Mouse (Mus musculus) brain, embryonic 14.5 days (tissue): ENCODE data around the gene Cnp. TPM values are rescaled to one million over a fixed set of nuclear protein-coding genes. Genes with fewer than 3 reads are reported as not detected.

ENCODE experiments used
- DNase-seq: peaks from one replicate; pipeline ENCODE4 v3.0.0-alpha.2; 2011; ENCODE audit warnings: low read depth
- CTCF ChIP-seq: fragments of 200-500 bp; IDR thresholded peaks from 2 replicates; pipeline ENCODE4 v1.5.1; 2012; ENCODE audit warnings: inconsistent platforms, mild to moderate bottlenecking, moderate library complexity, borderline replicate concordance; ENCODE audit not compliant: insufficient read depth, insufficient read length; ENCODE audit errors: extremely low read depth
- POLR2A ChIP-seq: fragments of 200-500 bp; IDR thresholded peaks from 2 replicates; pipeline ENCODE4 v1.6.1; 2012; ENCODE audit warnings: mild to moderate bottlenecking, inconsistent platforms, borderline replicate concordance; ENCODE audit not compliant: poor library complexity, insufficient read depth, insufficient read length, severe bottlenecking; ENCODE audit errors: extremely low read depth
- polyA plus RNA-seq: library from polyadenylated mRNA; depleted of rRNA; stranded (reverse); fragments of >200 nt; gene quantifications from 2 replicates; pipeline ENCODE4 v1.2.3, GENCODE M21; 2012; rRNA removed

The Cnp gene
- polyA plus RNA-seq, 1 experiment: 22.4 TPM

GRCm38 (mm10) chr11:100619485-100619975 is 44.8 kb downstream of the Cnp start:
- peak; percentile 100 for DNase-seq
- TF ChIP-seq CTCF: peak; percentile 58
- peak; percentile 57; the same call in 1 of the 2 replicates for TF ChIP-seq POLR2A

- no peak for DNase-seq
- no peak for TF ChIP-seq POLR2A
- no peak for TF ChIP-seq CTCF
Measured at GRCm38 (mm10) chr11:100619982-100620381, 45.3 kb downstream of the Cnp start, which contains the start of gene Dnajc7. TSS of gene Dnajc7 (minus strand) at chr11:100620168.

GRCm38 (mm10) chr11:100622714-100623113 is 48.0 kb downstream of the Cnp start:
- peak; percentile 98 for DNase-seq
- peak; percentile 62; the same call in 1 of the 2 replicates for TF ChIP-seq POLR2A
- TF ChIP-seq CTCF: peak; percentile 92

- DNase-seq: peak; percentile 66
- TF ChIP-seq CTCF: no peak
- TF ChIP-seq POLR2A: no peak
Measured at GRCm38 (mm10) chr11:100623867-100624266, 49.2 kb downstream of the Cnp start.

GRCm38 (mm10) chr11:100625754-100626700 is 51.3 kb downstream of the Cnp start:
- no peak for DNase-seq
- TF ChIP-seq POLR2A: no peak
- TF ChIP-seq CTCF: no peak

GRCm38 (mm10) chr11:100626701-100627195 is 52.0 kb downstream of the Cnp start:
- DNase-seq: peak; percentile 50
- TF ChIP-seq CTCF: peak; percentile 73
- no peak for TF ChIP-seq POLR2A

- peak; percentile 14 for DNase-seq
- TF ChIP-seq POLR2A: no peak
- TF ChIP-seq CTCF: no peak
Measured at GRCm38 (mm10) chr11:100628056-100628455, 53.4 kb downstream of the Cnp start.

- TF ChIP-seq POLR2A (no peak), CTCF (no peak)
- DNase-seq: peak; percentile 64
Measured at GRCm38 (mm10) chr11:100628862-100629352, 54.2 kb downstream of the Cnp start.

- no peak for DNase-seq
- TF ChIP-seq CTCF: no peak
- no peak for TF ChIP-seq POLR2A
Measured at GRCm38 (mm10) chr11:100634530-100634929, 59.8 kb downstream of the Cnp start.

GRCm38 (mm10) chr11:100640159-100640906 is 65.6 kb downstream of the Cnp start:
- DNase-seq: peak; percentile 78
- TF ChIP-seq CTCF: peak; percentile 56
- no peak for TF ChIP-seq POLR2A

Other genes with a start within 250 kb of the Cnp start
- gene Gast, start 240.5 kb upstream of the Cnp start, polyA plus RNA-seq: 0.60 and 0.66 TPM in 2 replicates
- 188 and 226 TPM in 2 replicates for gene Hap1, start 218.8 kb upstream of the Cnp start, polyA plus RNA-seq
- 69.6 and 94.2 TPM in 2 replicates for gene Jup, start 177.1 kb upstream of the Cnp start, polyA plus RNA-seq
- gene P3h4, start 160.1 kb upstream of the Cnp start, polyA plus RNA-seq: 20.2 and 21.1 TPM in 2 replicates
- gene Fkbp10, start 159.2 kb upstream of the Cnp start, polyA plus RNA-seq: 25.0 and 32.8 TPM in 2 replicates
- gene Nt5c3b, start 133.1 kb upstream of the Cnp start, polyA plus RNA-seq: 99.3 and 111 TPM in 2 replicates
- 0.96 and 1.4 TPM in 2 replicates for gene Klhl10, start 133.0 kb upstream of the Cnp start, polyA plus RNA-seq
- 5.4 and 10.7 TPM in 2 replicates for gene Klhl11, start 102.2 kb upstream of the Cnp start, polyA plus RNA-seq
- gene Acly, start 46.9 kb upstream of the Cnp start, polyA plus RNA-seq: 189 and 209 TPM in 2 replicates
- gene Ttc25, start 29.3 kb upstream of the Cnp start, polyA plus RNA-seq: 0.90 and 2.8 TPM in 2 replicates
- 111 and 119 TPM in 2 replicates for gene Nkiras2, start 44.3 kb downstream of the Cnp start, polyA plus RNA-seq
- gene Dnajc7, start 45.3 kb downstream of the Cnp start, polyA plus RNA-seq: 139 and 201 TPM in 2 replicates
- 0.40 and 0.63 TPM in 2 replicates for gene Zfp385c, start 117.6 kb downstream of the Cnp start, polyA plus RNA-seq
- gene Dhx58, start 129.4 kb downstream of the Cnp start, polyA plus RNA-seq: 2.4 and 2.6 TPM in 2 replicates
- gene Kat2a, start 137.6 kb downstream of the Cnp start, polyA plus RNA-seq: 60.4 and 61.8 TPM in 2 replicates
- not detected in 2 replicates for gene Hspb9, start 138.9 kb downstream of the Cnp start, polyA plus RNA-seq
- gene Rab5c, start 163.3 kb downstream of the Cnp start, polyA plus RNA-seq: 236 and 270 TPM in 2 replicates
- 33.1 and 36.4 TPM in 2 replicates for gene Kcnh4, start 185.0 kb downstream of the Cnp start, polyA plus RNA-seq
- 0.45 and 0.91 TPM in 2 replicates for gene Hcrt, start 188.0 kb downstream of the Cnp start, polyA plus RNA-seq
- gene Ghdc, start 196.1 kb downstream of the Cnp start, polyA plus RNA-seq: 5.5 and 7.7 TPM in 2 replicates